Mouse (Mus musculus) hindbrain, embryonic 11.5 days (tissue): ENCODE data around the gene Dnah17. TPM values are rescaled to one million over a fixed set of nuclear protein-coding genes. Genes with fewer than 3 reads are reported as not detected.

ENCODE experiments used
- ATAC-seq: fragments of 200-750 bp; cut with Nextera tagmentation; 2 replicates; pipeline ENCODE4 v1.8.0; 2017; ENCODE audit warnings: mild to moderate bottlenecking, moderate TSS enrichment, moderate library complexity; ENCODE audit not compliant: low FRiP score
- DNase-seq: peaks from one replicate; pipeline ENCODE4 v3.0.0-alpha.2; 2015; ENCODE audit warnings: low spot score
- H3K27ac ChIP-seq: fragments of 300-500 bp; sonication (generic); 2 replicates; pipeline ENCODE4 v1.5.1; 2014; ENCODE audit warnings: mild to moderate bottlenecking, low read depth, low read length
- H3K27me3 ChIP-seq: fragments of 300-500 bp; sonication (generic); 2 replicates; pipeline ENCODE4 v1.6.1; 2014; ENCODE audit warnings: mild to moderate bottlenecking, low read length, moderate library complexity, mixed read lengths; ENCODE audit not compliant: control insufficient read depth, insufficient read depth
- H3K36me3 ChIP-seq: fragments of 300-500 bp; sonication (generic); 2 replicates; pipeline ENCODE4 v1.6.1; 2014; ENCODE audit warnings: mild to moderate bottlenecking, low read length, moderate library complexity, mixed read lengths; ENCODE audit not compliant: control insufficient read depth, insufficient read depth
- H3K4me1 ChIP-seq: fragments of 300-500 bp; sonication (generic); replicated peaks from 2 replicates; pipeline ENCODE4 v1.6.1; 2014; ENCODE audit warnings: low read length, mixed read lengths; ENCODE audit not compliant: control insufficient read depth, insufficient read depth
- H3K4me2 ChIP-seq: fragments of 300-500 bp; sonication (generic); replicated peaks from 2 replicates; pipeline ENCODE4 v1.6.1; 2014; ENCODE audit warnings: mild to moderate bottlenecking, low read depth, low read length
- H3K4me3 ChIP-seq: fragments of 300-500 bp; sonication (generic); 2 replicates; pipeline ENCODE4 v1.5.1; 2014; ENCODE audit warnings: low read depth, low read length
- H3K9ac ChIP-seq: fragments of 300-500 bp; sonication (generic); 2 replicates; pipeline ENCODE4 v1.6.1; 2014; ENCODE audit warnings: low read depth, low read length
- H3K9me3 ChIP-seq: fragments of 300-500 bp; sonication (generic); 2 replicates; pipeline ENCODE4 v1.6.1; 2016; ENCODE audit warnings: low read length; ENCODE audit not compliant: control insufficient read depth
- WGBS: fragments of 180-500 bp; shearing (Covaris S2); extraction: QIAGEN DNeasy Blood & Tissue Kit; methylation state at CpG from one replicate; pipeline ENCODE4 v1.1.7; 2014; 5-methylcytosine and 5-hydroxymethylcytosine counted together
- polyA plus RNA-seq: library from polyadenylated mRNA; unstranded; fragments of >200 nt; fragmentation: Nextera tagmentation; extraction: Ambion mirVana; gene quantifications from 2 replicates; pipeline ENCODE4 v1.2.1, GENCODE M21; 2014

The Dnah17 gene
- polyA plus RNA-seq, 1 experiment from 2014 or later, result 0.17 TPM

DNA sequence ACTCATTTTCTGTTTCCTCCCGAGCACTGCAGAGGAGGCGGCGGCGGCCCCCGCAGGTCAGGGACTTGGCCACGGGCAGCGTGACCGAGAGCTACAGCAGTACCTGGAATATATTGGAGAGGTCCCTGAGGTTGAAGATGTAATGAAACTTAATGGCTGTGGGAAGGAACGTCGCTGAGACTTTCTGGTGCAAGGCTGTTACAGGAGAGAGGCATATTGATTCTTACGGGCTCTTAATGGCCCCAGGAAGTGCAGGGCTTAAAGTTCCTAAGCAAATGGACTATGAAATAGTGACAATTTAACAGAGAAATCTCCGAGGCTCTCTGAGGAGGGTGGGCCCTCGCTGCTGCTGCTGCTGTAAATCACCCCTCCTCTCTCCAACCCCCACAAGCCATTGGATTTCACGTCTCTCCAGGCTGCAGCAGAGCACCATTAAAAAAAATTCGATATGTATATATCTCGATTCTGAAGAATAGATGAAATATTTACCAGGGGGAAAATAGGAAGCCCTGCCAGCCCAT lies 61.6 kb downstream of the Dnah17 start:
- Histone ChIP-seq H3K4me1 (no peaks in the 10 kb centered on the region), H3K4me2 (no peak overlapping the region), H3K27ac (no peak overlapping the region), H3K36me3 (no peaks in the 10 kb centered on the region), H3K4me3 (no peak overlapping the region), H3K9ac (no peak overlapping the region), H3K9me3 (no peaks in the 10 kb centered on the region), H3K27me3 (no peaks in the 10 kb centered on the region)
- DNase-seq, result no peak
- 87% methylated on average over 16 of the region's 16 CpGs for WGBS
- ATAC-seq, result no peak

- H3K4me2 ChIP-seq, result no peak overlapping the region
- H3K9me3 ChIP-seq, result no peaks in the 10 kb centered on the region
- H3K27me3 ChIP-seq, result no peaks in the 10 kb centered on the region
- DNase-seq (no peak), ATAC-seq (no peak)
- no peaks in the 10 kb centered on the region for H3K36me3 ChIP-seq
- H3K4me1 ChIP-seq, result no peaks in the 10 kb centered on the region
- H3K4me3 ChIP-seq, result no peak overlapping the region
- WGBS, result 72% methylated on average over 8 of the region's 8 CpGs
- no peak overlapping the region for H3K9ac ChIP-seq
- H3K27ac ChIP-seq, result no peak overlapping the region
Measured at GRCm38 (mm10) chr11:118067588-118067987, 62.8 kb downstream of the Dnah17 start.

DNA sequence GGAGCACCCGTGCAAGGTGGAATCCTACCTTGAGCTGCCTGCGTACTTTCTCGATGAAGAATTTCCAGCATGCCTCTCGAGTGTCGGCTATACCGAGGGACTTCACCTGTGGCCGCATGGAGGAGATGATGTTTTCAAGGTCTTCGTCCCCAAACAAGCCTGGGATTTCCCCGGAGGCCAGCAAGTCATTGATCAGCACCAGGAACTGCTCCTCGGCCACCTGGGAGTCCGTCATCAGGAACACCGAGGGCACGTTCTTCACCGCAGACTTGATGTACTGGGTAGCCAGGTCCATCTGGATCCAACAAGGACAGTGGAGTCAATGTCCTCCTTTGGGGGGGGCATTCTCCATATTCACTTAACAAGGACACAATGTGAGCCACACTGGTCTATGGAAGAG lies 70.4 kb downstream of the Dnah17 start:
- no peak for ATAC-seq
- H3K4me2 ChIP-seq, result no peak overlapping the region
- no peak for DNase-seq
- H3K36me3 ChIP-seq, result no peaks in the 10 kb centered on the region
- H3K4me3 ChIP-seq, result no peak overlapping the region
- H3K4me1 ChIP-seq, result no peaks in the 10 kb centered on the region
- H3K9ac ChIP-seq, result no peak overlapping the region
- no peaks in the 10 kb centered on the region for H3K9me3 ChIP-seq
- H3K27me3 ChIP-seq, result no peaks in the 10 kb centered on the region
- 86% methylated on average over 14 of the region's 14 CpGs for WGBS
- no peak overlapping the region for H3K27ac ChIP-seq

DNA sequence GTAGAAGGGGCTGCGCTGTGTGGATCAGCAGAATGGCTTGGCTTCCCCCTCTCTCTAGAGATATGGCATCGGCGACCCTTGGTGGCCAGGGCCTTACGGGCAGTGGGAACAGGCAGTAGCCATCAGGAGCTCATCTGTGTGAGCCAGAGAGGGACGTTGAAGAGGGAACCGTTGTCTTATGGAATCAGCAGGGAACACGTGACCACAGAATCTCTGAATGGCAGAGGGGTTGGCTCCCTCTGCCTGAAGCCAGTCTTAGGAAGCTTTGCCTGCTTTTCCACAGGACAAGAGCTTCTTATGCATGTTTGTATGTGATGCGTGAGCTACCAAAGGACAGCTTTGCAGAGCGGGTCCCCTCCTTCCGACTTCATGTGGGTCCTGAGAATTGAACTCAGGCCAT lies 71.6 kb downstream of the Dnah17 start:
- H3K9me3 ChIP-seq, result no peaks in the 10 kb centered on the region
- H3K27me3 ChIP-seq, result no peaks in the 10 kb centered on the region
- no peak overlapping the region for H3K4me2 ChIP-seq
- H3K27ac ChIP-seq, result no peak overlapping the region
- no peaks in the 10 kb centered on the region for H3K4me1 ChIP-seq
- no peak overlapping the region for H3K4me3 ChIP-seq
- no peak overlapping the region for H3K9ac ChIP-seq
- ATAC-seq, result no peak
- H3K36me3 ChIP-seq, result no peaks in the 10 kb centered on the region
- WGBS, result 66% methylated on average over 10 of the region's 10 CpGs
- no peak for DNase-seq

- no peak overlapping the region for H3K27ac ChIP-seq
- no peaks in the 10 kb centered on the region for H3K4me1 ChIP-seq
- H3K4me2 ChIP-seq, result no peak overlapping the region
- ATAC-seq (no peak), DNase-seq (no peak)
- no peak overlapping the region for H3K9ac ChIP-seq
- no peaks in the 10 kb centered on the region for H3K9me3 ChIP-seq
- H3K4me3 ChIP-seq, result no peak overlapping the region
- WGBS, result 76% methylated on average over 12 of the region's 12 CpGs
- no peaks in the 10 kb centered on the region for H3K27me3 ChIP-seq
- no peaks in the 10 kb centered on the region for H3K36me3 ChIP-seq
Measured at GRCm38 (mm10) chr11:118058367-118058766, 72.1 kb downstream of the Dnah17 start.

DNA sequence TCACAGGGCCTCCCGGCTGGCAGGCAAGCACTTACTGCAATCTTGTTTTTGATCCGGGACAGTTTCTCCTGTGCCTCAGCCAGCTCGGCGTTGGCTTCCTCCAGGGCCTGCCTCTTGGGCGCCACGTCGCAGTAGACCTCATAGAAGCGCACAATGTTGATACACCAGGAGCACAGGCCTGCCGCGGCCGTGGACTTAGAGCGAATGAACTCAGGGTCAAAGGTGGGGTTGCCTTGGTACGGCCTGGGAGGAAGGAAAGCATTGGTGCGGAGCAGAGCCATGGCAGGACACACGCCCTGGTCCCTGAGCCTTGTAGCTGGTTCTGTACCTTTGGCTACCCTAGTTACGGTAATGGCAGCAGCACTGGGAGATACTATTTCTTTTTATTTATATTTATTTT lies 80.3 kb downstream of the Dnah17 start:
- no peaks in the 10 kb centered on the region for H3K4me1 ChIP-seq
- H3K27ac ChIP-seq, result no peak overlapping the region
- 82% methylated on average over 16 of the region's 16 CpGs for WGBS
- H3K4me3 ChIP-seq, result no peak overlapping the region
- DNase-seq (no peak), ATAC-seq (no peak)
- no peaks in the 10 kb centered on the region for H3K27me3 ChIP-seq
- H3K9me3 ChIP-seq, result no peaks in the 10 kb centered on the region
- H3K36me3 ChIP-seq, result no peaks in the 10 kb centered on the region
- no peak overlapping the region for H3K4me2 ChIP-seq
- H3K9ac ChIP-seq, result no peak overlapping the region

- Histone ChIP-seq H3K9ac (no peak overlapping the region), H3K4me1 (no peaks in the 10 kb centered on the region), H3K9me3 (no peaks in the 10 kb centered on the region), H3K36me3 (no peaks in the 10 kb centered on the region), H3K4me2 (no peak overlapping the region), H3K27me3 (no peaks in the 10 kb centered on the region), H3K4me3 (no peak overlapping the region), H3K27ac (no peak overlapping the region)
- 33% methylated on average over 8 of the region's 8 CpGs for WGBS
- DNase-seq (no peak), ATAC-seq (no peak)
Measured at GRCm38 (mm10) chr11:118049641-118050040, 80.8 kb downstream of the Dnah17 start.

- 64% methylated on average over 13 of the region's 14 CpGs for WGBS
Measured at GRCm38 (mm10) chr11:118043293-118043907, 87.0 kb downstream of the Dnah17 start.

GRCm38 (mm10) chr11:118042791-118043190 lies 87.6 kb downstream of the Dnah17 start:
- Histone ChIP-seq H3K9ac (no peak overlapping the region), H3K27me3 (no peaks in the 10 kb centered on the region), H3K9me3 (no peaks in the 10 kb centered on the region), H3K4me3 (no peak overlapping the region), H3K27ac (no peak overlapping the region), H3K4me1 (no peaks in the 10 kb centered on the region), H3K4me2 (no peak overlapping the region), H3K36me3 (no peaks in the 10 kb centered on the region)
- ATAC-seq (no peak), DNase-seq (no peak)
- WGBS, result 84% methylated on average over 9 of the region's 9 CpGs

More at GRCm38 (mm10) chr11:118043293-118043907, 87.0 kb downstream of the Dnah17 start:
- H3K36me3 ChIP-seq, result no peaks in the 10 kb centered on the region
- ATAC-seq (no peak), DNase-seq (no peak)
- no peak overlapping the region for H3K9ac ChIP-seq
- no peak overlapping the region for H3K4me2 ChIP-seq
- H3K4me3 ChIP-seq, result no peak overlapping the region
- H3K27ac ChIP-seq, result no peak overlapping the region
- no peaks in the 10 kb centered on the region for H3K4me1 ChIP-seq
- H3K9me3 ChIP-seq, result no peaks in the 10 kb centered on the region
- H3K27me3 ChIP-seq, result no peaks in the 10 kb centered on the region
